In genomic region chr1:131084289-131084688, GRCm38 (mm10) we compare ENCODE assay signal across 8 mouse cellular contexts. TPM values are rescaled to one million over a fixed set of nuclear protein-coding genes. Genes with fewer than 3 reads are reported as not detected.
DNase-seq lines count a peak whose midpoint lies in the region; ATAC-seq and TF ChIP-seq lines count a peak whose summit lies in the region.

No protein-coding gene starts in this region.

- peaks cover 50% of the 10 kb centered on the region for H3K4me1 ChIP-seq in forebrain, embryonic 16.5 days (replicated peaks; ENCODE audit: control insufficient read depth, insufficient read depth, low read length)
- H3K4me1 ChIP-seq in kidney, postnatal 0 days (replicated peaks; ENCODE audit: insufficient read depth, low read length) = peaks cover 60% of the 10 kb centered on the region

- WGBS in forebrain, embryonic 16.5 days = 27% methylated on average over 8 of the region's 8 CpGs
- 18% methylated on average over 8 of the region's 8 CpGs for WGBS in kidney, postnatal 0 days
- WGBS in macrophage (ENCODE audit: missing documents) = 0% methylated on average over 8 of the region's 8 CpGs

- no peak overlapping the region for H3K9ac ChIP-seq in forebrain, embryonic 16.5 days (replicated peaks; ENCODE audit: low read depth, low read length)
- no peak overlapping the region for H3K9ac ChIP-seq in kidney, postnatal 0 days (ENCODE audit: low read depth, low read length)

- H3K79me2 ChIP-seq in macrophage (ENCODE audit: inconsistent target) = peaks cover 100% of the 10 kb centered on the region

- no peaks in the 10 kb centered on the region for H3K36me3 ChIP-seq in forebrain, embryonic 16.5 days (ENCODE audit: control insufficient read depth, insufficient read depth)
- no peaks in the 10 kb centered on the region for H3K36me3 ChIP-seq in kidney, postnatal 0 days (ENCODE audit: insufficient read depth, low read length)
- H3K36me3 ChIP-seq in macrophage (ENCODE audit: inconsistent target) = no peaks in the 10 kb centered on the region

- TF ChIP-seq CTCF in kidney, postnatal 0 days (IDR thresholded peaks at IDR 0.05; ENCODE audit: low read depth) = no peak

- intact Hi-C loops in heart, postnatal 25 days (cut with DNase I) = no loop called here

- H3K27me3 ChIP-seq in forebrain, embryonic 16.5 days (replicated peaks; ENCODE audit: control insufficient read depth, insufficient read depth, low read length) = no peaks in the 10 kb centered on the region
- H3K27me3 ChIP-seq in kidney, postnatal 0 days (ENCODE audit: insufficient read depth, low read length) = no peaks in the 10 kb centered on the region

- ATAC-seq in forebrain, embryonic 16.5 days = no peak
- no peak; the same call in 1 of the 2 replicates for ATAC-seq in kidney, postnatal 0 days (replicated peaks; ENCODE audit: low FRiP score, low read depth)
- ATAC-seq in erythroid progenitor cell, adult 5-6 weeks (replicated peaks; ENCODE audit: low FRiP score, poor library complexity, severe bottlenecking) = no peak

- H3K4me2 ChIP-seq in forebrain, embryonic 16.5 days (ENCODE audit: low read length) = no peak overlapping the region
- no peak overlapping the region for H3K4me2 ChIP-seq in kidney, postnatal 0 days (ENCODE audit: low read length)

- peak; percentile 98 for DNase-seq in heart, adult 11 months
- no peak for DNase-seq in heart, postnatal 25 days (ENCODE audit: low spot score)
- DNase-seq in kidney, postnatal 0 days (ENCODE audit: low spot score) = peak; percentile 61
- no peak for DNase-seq in layer of hippocampus, adult 9-10 months (ENCODE audit: low spot score)
- DNase-seq in frontal cortex, adult 2 months (ENCODE audit: extremely low spot score in 1 of 2, low spot score in 1 of 2) = no peak

- H3K4me3 ChIP-seq in forebrain, embryonic 16.5 days (replicated peaks; ENCODE audit: low read length) = no peak overlapping the region
- no peak overlapping the region for H3K4me3 ChIP-seq in kidney, postnatal 0 days (replicated peaks; ENCODE audit: low read depth, low read length)
- H3K4me3 ChIP-seq in macrophage (ENCODE audit: inconsistent target) = no peak overlapping the region

- no peaks in the 10 kb centered on the region for H3K9me3 ChIP-seq in forebrain, embryonic 16.5 days (ENCODE audit: control insufficient read depth, low read length)
- H3K9me3 ChIP-seq in kidney, postnatal 0 days (replicated peaks; ENCODE audit: low read length) = no peaks in the 10 kb centered on the region

- H3K27ac ChIP-seq in forebrain, embryonic 16.5 days (ENCODE audit: low read length) = peak overlapping the region; percentile 17; the same call in 1 of the 2 replicates
- peak overlapping the region; percentile 75 for H3K27ac ChIP-seq in kidney, postnatal 0 days
- H3K27ac ChIP-seq in macrophage = peak overlapping the region; percentile 95

RNA-seq across cellular contexts. Expression of gene Mapkapk2, which starts 13.3 kb away (rescaled TPM):
- total RNA-seq in heart, postnatal 25 days (2021) = 100 to 1,000 TPM; 264 to 283 TPM
- polyA plus RNA-seq in forebrain, embryonic 16.5 days (2015; fragmentation: Nextera tagmentation; extraction: Ambion mirVana) = 19.9 and 23.0 TPM in 2 replicates
- 50.1 and 55.9 TPM in 2 replicates for polyA plus RNA-seq in kidney, postnatal 0 days (2015; fragmentation: Nextera tagmentation; extraction: Ambion mirVana)
- total RNA-seq in macrophage (2018; cell fraction: chromatin; rRNA removed) = 1,000 to 10,000 TPM in 2 of 26 experiments, 100 to 1,000 TPM in 16, 10 to 100 TPM in 8; 49.4 to 1,356 (median 242) TPM
- 100 to 1,000 TPM; 131 to 754 (median 228) TPM for total RNA-seq in macrophage (2018; cell fraction: cytosol; rRNA removed)
- 1,000 to 10,000 TPM in 3 of 26 experiments, 100 to 1,000 TPM in 21, 10 to 100 TPM in 2; 85.5 to 1,231 (median 424) TPM for total RNA-seq in macrophage (2018; cell fraction: nucleus; rRNA removed)
- 87.7 to 156 TPM (median 109 TPM) in 3 replicates for polyA plus RNA-seq in macrophage (2018)
- 30.3 and 36.9 TPM in 2 replicates for total RNA-seq in erythroid progenitor cell, adult 5-6 weeks (2015; ENCODE audit: low replicate concordance)
- 16.0 and 23.2 TPM in 2 replicates for total RNA-seq in erythroid progenitor cell, adult 5-6 weeks (2017; ENCODE audit: low replicate concordance)
- 27.6 and 28.6 TPM in 2 replicates for polyA plus RNA-seq in frontal cortex, adult 2 months (2012; rRNA removed)

RNA-seq across cellular contexts. Expression of gene Dyrk3, which starts 53.9 kb away (rescaled TPM):
- under 1 TPM; 0.25 to 0.29 TPM for total RNA-seq in heart, postnatal 25 days (2021)
- polyA plus RNA-seq in forebrain, embryonic 16.5 days (2015; fragmentation: Nextera tagmentation; extraction: Ambion mirVana) = 19.5 and 20.7 TPM in 2 replicates
- polyA plus RNA-seq in kidney, postnatal 0 days (2015; fragmentation: Nextera tagmentation; extraction: Ambion mirVana) = 5.2 and 5.8 TPM in 2 replicates
- 1 to 10 TPM in 1 of 26 experiments, under 1 TPM in 10, not detected in 15; 0.21 to 1.1 (median 0.33) TPM for total RNA-seq in macrophage (2018; cell fraction: chromatin; rRNA removed)
- 1 to 10 TPM in 1 of 26 experiments, under 1 TPM in 25; 0.20 to 1.0 (median 0.42) TPM for total RNA-seq in macrophage (2018; cell fraction: cytosol; rRNA removed)
- total RNA-seq in macrophage (2018; cell fraction: nucleus; rRNA removed) = 1 to 10 TPM in 3 of 26 experiments, under 1 TPM in 20, not detected in 3; 0.16 to 1.3 (median 0.37) TPM
- polyA plus RNA-seq in macrophage (2018) = 0.30 to 0.75 TPM (median 0.67 TPM) in 3 replicates
- total RNA-seq in erythroid progenitor cell, adult 5-6 weeks (2015; ENCODE audit: low replicate concordance) = 25.2 and 25.9 TPM in 2 replicates
- 14.4 and 23.5 TPM in 2 replicates for total RNA-seq in erythroid progenitor cell, adult 5-6 weeks (2017; ENCODE audit: low replicate concordance)
- 4.9 and 5.0 TPM in 2 replicates for polyA plus RNA-seq in frontal cortex, adult 2 months (2012; rRNA removed)

Comparison
In these comparisons a context has a peak if more than half of its experiments do, and no peak if none do; other contexts are left out.
1. DNase-seq: peak in heart, adult 11 months (single experiment) and kidney, postnatal 0 days (single experiment); none in heart, postnatal 25 days (single experiment), layer of hippocampus, adult 9-10 months (single experiment) and frontal cortex, adult 2 months (0 of 2).
2. H3K27ac ChIP-seq: peak in every context shown above with its lines; median percentile 95 in macrophage; 75 in kidney, postnatal 0 days; 17 in forebrain, embryonic 16.5 days.